Mouse (Mus musculus): Measurements from ENCODE around the gene Tuba3a.

The Tuba3a gene

DNA sequence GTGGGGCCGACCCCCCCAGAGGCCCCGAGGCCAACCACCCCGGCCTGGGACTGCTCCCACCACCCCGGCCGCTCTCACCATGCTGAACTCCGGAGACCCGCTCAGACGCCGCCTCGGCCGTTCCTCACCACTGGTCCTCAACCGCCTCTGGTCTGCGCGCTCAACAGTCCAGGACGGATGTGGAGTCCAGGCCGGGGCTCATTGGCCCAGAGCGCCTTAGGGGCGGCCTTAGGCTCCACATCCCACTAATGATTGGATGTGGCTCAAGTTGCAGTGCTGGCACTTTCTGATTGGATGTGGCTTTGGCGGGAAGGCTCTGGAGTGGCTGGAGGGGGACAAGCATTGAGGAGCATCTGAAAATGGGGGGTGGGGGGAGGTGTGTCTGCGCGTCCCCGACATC, at the start of gene Tuba3a:
Gene Tuba3a, minus strand, starts transcription at position 153 of the 400 bp plus-strand sequence.
- DNase-seq (ENCODE audit: low spot score): no peak

DNA sequence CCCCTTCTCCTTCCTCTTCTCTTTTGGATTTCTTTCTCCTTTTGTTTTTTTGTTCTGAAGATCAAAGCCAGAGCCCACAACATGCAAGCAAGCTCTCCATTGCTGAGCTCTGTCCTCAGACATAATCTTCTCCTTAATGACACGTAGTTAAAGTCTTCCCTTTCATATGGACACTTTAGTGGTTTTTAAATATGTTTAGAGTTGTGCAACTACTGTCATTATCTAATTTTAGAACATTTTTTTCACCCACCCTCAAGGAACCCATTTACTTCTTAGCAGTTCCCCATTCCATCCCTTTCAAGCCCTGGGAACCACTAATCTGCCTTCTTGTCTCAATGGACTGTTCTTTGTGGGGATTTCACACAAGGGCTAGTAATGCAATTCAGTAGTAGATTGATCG, 48.5 kb upstream of the Tuba3a start:
- no peak for DNase-seq (ENCODE audit: low spot score)

- no peak for DNase-seq (ENCODE audit: low spot score)
These were observed 47.5 kb upstream of the Tuba3a start for GRCm38 (mm10) chr6:125333112-125333899.

GRCm38 (mm10) chr6:125330626-125331326, 44.9 kb upstream of the Tuba3a start:
- DNase-seq (ENCODE audit: low spot score): peak; percentile 92

- DNase-seq (ENCODE audit: low spot score): no peak
These were observed 42.4 kb upstream of the Tuba3a start for GRCm38 (mm10) chr6:125328243-125328642.

- no peak for DNase-seq (ENCODE audit: low spot score)
These were observed 39.5 kb upstream of the Tuba3a start for GRCm38 (mm10) chr6:125325337-125325736.

GRCm38 (mm10) chr6:125323547-125323946, 37.7 kb upstream of the Tuba3a start:
- DNase-seq (ENCODE audit: low spot score): no peak

DNA sequence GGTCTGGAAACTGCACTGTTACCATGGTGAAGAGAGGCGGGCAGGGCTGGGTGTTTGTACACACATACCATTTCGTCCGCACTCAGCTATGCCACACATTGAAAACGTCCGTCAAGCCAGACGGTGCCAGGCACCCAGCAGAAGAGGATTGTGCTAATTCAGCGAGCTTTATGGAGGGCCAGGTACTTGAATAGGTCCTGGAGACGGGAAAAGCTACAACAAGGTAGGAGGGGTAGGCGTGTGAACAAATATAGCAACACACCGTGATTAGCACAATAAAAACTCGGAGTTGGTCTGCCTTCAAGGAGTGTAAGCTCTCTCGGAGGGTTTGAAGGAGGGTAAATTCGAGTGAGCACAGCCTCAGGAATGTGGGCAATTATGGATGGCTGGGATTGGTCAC, 37.0 kb upstream of the Tuba3a start:
- DNase-seq (ENCODE audit: low spot score): no peak

DNA sequence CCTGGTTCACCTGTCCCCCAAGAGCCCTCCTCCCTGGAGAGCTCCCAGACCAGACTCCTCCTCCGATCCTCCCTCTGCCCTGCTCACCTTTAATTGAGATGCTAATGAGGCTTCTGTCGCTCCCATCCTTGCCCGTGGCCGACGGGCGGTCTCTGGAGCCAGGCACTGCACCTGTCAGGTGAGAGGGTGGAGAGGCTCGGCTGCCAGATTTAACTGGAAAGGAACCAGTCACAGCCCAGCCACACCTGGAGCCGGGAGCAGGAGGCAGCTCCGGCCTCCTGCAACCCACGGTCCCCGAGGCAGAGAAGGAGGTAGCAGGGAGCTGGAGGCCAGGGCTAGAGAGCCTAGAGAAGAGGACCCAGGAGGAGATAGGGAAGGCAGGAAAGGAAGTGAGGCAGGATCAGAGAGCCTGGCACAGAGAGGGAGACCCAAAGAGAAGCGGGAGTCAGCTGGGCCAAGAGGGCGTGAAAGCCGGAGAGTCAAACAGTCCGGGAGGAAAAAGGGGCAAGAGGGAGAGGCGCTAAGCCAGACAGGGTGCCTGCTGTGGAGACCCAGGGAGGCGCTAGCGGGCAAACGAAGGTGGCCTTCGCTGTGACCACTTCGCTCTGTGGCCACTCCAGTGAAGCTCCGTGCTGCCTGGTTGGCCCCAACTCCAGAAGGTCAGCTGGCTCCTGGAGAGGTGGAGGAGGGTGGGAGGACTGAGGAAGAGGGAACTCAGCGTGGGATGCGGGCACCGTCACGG, 35.4 kb upstream of the Tuba3a start:
- no peak for DNase-seq (ENCODE audit: low spot score)

GRCm38 (mm10) chr6:125320323-125320722, 34.5 kb upstream of the Tuba3a start, which contains the start of gene Scnn1a:
Scnn1a (plus strand) TSS chr6:125320659.
- DNase-seq (ENCODE audit: low spot score): no peak

- no peak for DNase-seq (ENCODE audit: low spot score)
These were observed 34.1 kb upstream of the Tuba3a start for GRCm38 (mm10) chr6:125319919-125320296.

- DNase-seq (ENCODE audit: low spot score): no peak
These were observed 33.4 kb upstream of the Tuba3a start for GRCm38 (mm10) chr6:125318981-125319918.

DNA sequence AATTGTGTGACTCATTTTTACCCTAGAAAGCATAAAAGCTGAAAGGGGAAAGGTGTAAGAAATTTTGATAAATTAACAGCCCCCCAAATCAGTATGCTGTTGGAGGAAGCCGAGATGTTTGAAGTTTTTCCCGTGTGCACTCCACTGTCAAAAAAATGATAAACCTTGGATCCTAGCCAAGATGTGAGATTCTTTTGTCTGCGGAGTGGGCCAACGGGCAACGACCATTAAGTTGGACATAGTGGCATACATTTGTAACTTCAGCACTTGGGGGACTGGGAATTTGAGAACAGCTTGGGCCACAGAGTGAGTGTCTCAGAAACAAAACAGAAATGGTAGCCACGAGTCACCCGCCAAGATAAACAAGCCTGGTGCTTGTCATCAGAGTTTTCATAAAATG, 31.2 kb upstream of the Tuba3a start:
- no peak for DNase-seq (ENCODE audit: low spot score)

DNA sequence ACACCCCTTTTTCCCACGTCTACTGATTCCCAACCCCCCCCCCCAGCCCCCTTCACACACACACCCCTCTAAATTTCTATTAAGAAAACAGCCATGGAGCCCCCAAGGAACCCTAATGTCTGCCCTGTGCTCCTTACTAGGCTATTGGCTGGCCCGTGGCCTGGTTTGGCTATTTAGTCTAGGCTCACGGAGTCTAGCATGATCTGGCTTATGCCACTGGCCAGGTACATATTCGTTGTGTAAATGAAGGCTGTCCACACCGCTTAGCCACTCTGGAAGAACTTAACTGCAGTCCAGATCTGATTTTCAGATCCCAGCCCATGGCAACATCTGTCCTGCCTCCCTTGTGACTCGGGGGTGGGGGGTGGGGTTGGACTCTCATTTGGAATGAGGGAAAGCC, 28.9 kb upstream of the Tuba3a start:
- DNase-seq (ENCODE audit: low spot score): no peak

DNA sequence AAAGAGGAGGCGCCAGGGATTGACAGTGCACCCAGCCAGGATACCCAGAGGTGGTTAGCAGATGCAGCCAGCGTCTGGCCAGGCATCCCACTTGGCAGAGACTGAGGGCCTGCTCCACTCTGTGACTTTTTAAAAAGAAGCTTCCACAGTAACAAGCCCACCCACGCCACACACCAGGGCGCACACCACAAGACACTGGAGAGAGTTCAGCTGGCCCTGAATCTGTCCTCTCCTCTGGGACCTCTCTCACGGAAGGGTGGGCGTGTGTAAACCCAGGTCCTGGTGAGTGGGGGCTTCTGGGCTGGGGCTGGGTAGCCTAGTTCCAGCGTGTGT, 28.4 kb upstream of the Tuba3a start:
- DNase-seq (ENCODE audit: low spot score): no peak

DNA sequence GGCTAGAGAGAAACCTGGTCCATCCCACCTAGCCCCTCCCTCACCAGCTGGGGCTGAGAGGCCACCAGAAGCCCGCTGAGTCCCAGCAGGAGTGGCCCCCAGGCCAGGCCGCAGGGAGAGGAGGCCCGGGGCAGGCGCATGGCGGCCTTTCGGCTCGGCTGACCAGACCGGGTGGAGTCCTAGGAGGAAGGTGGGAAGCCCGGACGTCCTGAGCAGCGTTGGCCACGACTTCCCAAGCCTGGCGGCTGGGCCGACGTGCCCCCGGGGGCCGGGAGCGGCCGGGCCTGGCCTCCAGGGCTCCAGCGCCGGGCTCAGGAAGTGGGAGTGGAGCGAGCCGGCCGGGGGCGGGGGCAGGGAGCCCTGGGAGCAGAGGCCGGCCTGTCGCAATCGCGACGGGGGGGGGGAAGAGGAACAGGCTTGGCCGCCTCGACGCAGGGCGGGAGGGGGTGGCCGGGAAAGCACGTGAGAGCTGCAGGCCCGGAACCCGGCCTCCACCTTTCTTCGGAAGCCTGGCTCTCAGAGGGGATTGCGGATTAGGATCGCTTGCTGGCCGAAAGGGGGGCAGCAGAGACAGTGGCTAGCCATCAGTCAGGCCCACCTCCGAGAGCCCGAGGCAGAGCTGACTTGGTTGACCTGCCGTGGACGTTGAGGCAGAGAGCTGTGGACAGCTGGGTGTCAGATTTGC, 27.8 kb upstream of the Tuba3a start, which contains the start of gene Ltbr:
Gene Ltbr, minus strand, starts transcription at position 340 of the 685 bp plus-strand sequence.
- peak; percentile 82 for DNase-seq (ENCODE audit: low spot score)

- no peak for DNase-seq (ENCODE audit: low spot score)
These were observed 26.9 kb upstream of the Tuba3a start for GRCm38 (mm10) chr6:125312581-125313355.

- no peak for DNase-seq (ENCODE audit: low spot score)
These were observed 26.3 kb upstream of the Tuba3a start for GRCm38 (mm10) chr6:125312171-125312570.

GRCm38 (mm10) chr6:125309406-125309805, 23.6 kb upstream of the Tuba3a start:
- no peak for DNase-seq (ENCODE audit: low spot score)

DNA sequence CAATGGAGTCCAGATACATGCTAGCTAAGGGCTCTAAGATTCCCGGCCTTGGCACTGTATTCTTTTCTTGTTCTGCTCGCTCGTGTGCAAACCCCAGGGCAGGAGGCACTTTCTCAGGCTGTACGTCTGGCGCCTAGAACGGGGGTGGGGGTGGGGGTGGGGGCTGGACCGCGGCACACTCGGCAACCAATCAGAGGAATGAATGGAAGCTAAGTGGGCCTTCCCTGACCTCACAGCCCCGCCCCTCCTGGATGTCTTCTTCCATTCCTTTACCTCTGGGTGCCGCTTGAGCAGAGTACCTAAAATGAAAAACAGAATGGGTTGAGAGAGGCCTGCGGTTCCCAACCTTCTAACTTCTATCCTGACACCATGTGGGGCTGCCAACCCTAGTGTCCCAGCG, 23.1 kb upstream of the Tuba3a start:
- DNase-seq (ENCODE audit: low spot score): no peak
